Mouse (Mus musculus) myocyte (in vitro differentiated cells): ENCODE measurements at regions not wholly inside any gene's neighbourhood (a gene's known extent, or its start where the extent isn't known, plus 50 kb on each side); places are given as distances from the start of the nearest gene placed in this dataset.

Experiments used
- POLR2A ChIP-seq: IDR thresholded peaks from one replicate; pipeline ENCODE4 v1.6.1; 2011; ENCODE audit warnings: low read depth, mild to moderate bottlenecking, control low read depth, moderate library complexity; ENCODE audit not compliant: insufficient read length
- TCF12 ChIP-seq: IDR thresholded peaks from one replicate; pipeline ENCODE4 v1.6.1; 2011; ENCODE audit warnings: mild to moderate bottlenecking, control low read depth; ENCODE audit not compliant: poor library complexity, insufficient read depth, severe bottlenecking

GRCm38 (mm10) chr1:106449795-106450194 is 264.3 kb downstream of the Bcl2 start:
- no peak for TF ChIP-seq POLR2A
- TF ChIP-seq TCF12: no peak
